Mouse (Mus musculus): Measurements from ENCODE around the gene Il17re. TPM values are rescaled to one million over a fixed set of nuclear protein-coding genes. Genes with fewer than 3 reads are reported as not detected.

The Il17re gene
- total RNA-seq, 2 experiments from 2014 or later, result 0.53 to 0.55 TPM

DNA sequence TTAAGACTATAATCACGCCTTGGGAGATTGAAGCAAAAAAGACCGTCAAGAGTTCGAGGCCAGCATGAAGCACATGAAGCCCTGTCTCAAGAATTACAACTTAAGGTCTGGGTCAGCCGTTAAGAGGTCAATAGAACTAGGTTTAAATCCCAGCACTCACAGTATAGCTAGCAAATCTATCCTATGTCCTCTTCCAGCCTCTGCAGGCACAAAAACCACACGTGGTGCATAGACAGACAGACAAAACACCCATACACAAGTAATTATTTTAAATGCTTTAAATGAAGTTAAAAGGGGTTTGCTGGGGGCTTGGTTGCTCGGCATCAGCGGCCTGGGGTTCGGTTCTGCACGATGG, 16.2 kb upstream of the Il17re start:
- intact Hi-C loops (cut with DNase I), result no loop called here
- DNase-seq (ENCODE audit: low spot score in 2 of 2), result no peak

DNA sequence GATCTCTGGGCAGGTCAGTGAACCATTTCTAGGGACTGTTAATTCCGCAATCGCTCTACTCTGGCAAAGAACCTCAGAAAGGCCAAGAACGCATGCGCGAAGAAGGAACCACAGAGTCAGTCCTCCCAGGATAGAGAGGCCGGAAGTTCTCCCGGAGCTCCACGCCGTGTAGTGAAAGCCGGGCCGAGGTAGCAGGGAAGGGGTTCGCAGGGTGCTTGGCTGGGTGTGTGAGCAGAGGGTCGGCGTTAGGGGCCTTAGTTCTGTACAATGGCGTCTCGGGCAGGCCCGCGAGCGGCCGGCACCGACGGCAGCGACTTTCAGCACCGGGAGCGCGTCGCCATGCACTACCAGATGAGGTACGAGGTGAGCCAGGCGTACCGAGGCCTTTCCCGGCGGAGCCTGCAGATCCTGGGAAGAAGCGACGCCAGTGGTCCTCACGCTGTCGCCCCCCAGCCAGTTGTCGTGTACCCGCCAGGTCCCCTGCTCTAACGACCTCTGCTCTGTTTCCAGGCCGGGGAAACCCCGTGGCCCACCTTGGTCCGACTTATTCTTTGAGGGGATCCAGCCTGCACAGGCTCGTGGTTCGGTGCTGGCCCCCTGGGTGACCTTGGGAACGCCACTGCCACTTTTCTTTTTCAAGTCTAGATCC, 15.7 kb upstream of the Il17re start, which contains the start of gene Jagn1:
Gene Jagn1, plus strand, starts transcription at position 128 of the 649 bp plus-strand sequence.
- intact Hi-C loops (cut with DNase I), result no loop called here

DNA sequence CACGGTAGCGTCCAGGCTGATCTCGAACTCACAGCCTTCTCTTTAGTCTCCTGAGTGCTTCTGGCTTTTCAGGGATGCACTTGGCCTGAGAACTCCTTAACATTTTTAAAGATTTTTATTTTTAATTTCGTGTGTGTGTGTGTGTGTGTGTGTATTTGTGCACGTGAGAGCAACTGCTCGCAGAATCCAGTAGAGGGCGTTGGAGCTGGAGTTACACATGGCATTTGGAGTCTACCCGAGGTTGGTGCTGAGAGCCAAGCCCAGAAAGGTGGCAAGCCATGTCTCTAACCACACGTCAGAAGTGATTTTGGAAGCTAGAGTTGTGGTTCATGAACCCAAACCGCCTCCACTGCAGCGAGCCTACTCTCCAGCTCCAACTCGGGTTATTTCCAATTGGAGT, 15.2 kb upstream of the Il17re start:
- DNase-seq (ENCODE audit: low spot score in 2 of 2), result peak in 1 of 2 experiments; percentile 41
- intact Hi-C loops (cut with DNase I), result no loop called here

More for the DNA sequence above, 15.7 kb upstream of the Il17re start, which contains the start of gene Jagn1:
- peak; percentile 90 to 92 for DNase-seq (ENCODE audit: low spot score in 2 of 2)

DNA sequence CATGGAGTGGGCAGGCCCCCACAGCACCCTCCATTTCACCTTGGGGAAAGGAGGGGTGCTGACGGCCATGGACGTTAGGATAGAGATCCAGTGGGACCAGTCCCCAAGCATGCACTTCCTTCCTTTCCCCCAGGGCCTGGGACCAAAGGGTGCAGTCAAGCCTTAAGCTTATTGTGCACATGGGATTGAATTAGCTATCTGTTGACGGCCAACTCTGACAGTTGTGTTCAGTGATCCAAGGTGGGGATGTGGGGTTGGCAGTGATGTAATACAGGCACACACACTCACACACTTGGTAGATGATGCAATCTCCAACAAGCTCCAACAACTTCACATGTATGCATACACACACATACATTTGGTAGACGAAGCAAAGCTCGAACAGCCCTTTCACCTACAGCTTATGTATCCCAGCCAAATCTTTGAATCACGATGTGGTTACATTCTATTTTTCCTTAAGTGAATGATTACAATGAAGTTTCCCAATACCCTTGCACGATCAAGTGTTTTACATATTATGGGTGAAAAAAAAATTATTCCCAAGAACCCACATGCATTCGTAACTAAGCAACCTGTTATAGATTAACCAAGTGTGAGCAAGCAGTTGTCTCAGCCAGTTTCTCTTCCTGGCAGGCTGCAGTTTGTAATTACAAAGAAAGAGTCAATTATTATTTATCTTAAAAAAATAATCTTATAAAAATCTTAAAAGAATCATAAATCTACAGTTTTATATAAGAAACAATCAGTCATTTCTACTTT, 13.9 kb upstream of the Il17re start:
- DNase-seq (ENCODE audit: low spot score in 2 of 2), result no peak
- intact Hi-C loops (cut with DNase I), result no loop called here

DNA sequence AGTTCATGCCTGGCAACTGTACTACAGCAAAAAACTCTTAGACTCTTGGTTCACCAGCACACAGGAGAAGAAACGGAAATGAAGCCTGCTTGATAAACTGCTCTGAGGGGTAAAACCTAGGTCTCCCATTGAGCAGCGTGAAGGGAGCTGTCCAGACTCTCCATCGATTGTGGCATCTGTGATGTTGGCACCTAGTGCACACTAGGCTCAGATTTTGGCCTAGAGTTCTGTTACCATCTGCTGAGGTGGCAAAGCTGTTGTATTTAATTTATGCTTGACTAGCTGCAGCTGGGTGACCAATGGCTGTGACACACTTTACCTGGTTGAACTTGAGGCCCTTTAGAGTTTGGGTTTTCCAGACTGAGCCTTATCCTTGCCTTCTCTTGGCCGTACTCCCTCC, 10.6 kb upstream of the Il17re start:
- intact Hi-C loops (cut with DNase I), result no loop called here
- no peak for DNase-seq (ENCODE audit: low spot score in 2 of 2)

DNA sequence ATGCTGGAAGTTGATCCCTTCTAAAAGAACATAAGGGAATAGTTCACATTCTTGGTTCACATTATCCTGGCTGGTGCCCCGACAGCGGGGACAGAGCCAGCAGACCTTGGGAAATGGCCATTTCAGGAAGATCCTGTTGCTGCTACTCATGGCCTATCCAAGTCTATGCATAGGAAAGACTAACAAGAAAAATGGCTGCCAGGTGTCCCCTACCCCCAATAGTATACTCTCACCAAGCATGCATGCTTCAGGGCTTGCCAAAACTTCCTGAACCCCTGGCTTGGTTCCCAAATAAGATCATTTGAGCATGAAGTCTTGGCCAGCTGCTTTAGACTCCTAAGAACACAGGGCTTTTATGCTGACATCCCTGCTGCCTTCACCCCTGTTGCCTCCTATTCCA, 6.4 kb upstream of the Il17re start:
- intact Hi-C loops (cut with DNase I), result no loop called here
- no peak for DNase-seq (ENCODE audit: low spot score in 2 of 2)

DNA sequence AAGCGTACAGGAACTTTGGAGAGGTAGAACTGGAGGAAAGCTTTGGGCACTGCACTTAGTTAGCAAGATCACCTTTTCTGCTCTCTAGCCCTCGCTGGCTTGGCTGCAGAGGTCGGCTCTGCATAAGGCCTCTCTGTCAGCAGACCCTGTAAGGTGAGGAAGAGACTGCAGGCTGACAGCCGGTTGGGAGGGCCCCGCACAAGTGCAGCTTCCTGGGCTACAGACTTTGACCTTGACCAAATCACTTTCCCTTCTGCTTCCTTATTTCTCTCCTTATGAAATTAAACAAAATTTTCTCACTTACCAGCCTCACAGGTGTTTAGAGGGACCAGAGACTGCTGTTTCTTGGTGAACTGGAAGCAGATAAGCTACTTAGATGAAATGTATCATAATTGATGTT, 3.3 kb upstream of the Il17re start:
- intact Hi-C loops (cut with DNase I), result no loop called here
- DNase-seq (ENCODE audit: low spot score in 2 of 2), result no peak

DNA sequence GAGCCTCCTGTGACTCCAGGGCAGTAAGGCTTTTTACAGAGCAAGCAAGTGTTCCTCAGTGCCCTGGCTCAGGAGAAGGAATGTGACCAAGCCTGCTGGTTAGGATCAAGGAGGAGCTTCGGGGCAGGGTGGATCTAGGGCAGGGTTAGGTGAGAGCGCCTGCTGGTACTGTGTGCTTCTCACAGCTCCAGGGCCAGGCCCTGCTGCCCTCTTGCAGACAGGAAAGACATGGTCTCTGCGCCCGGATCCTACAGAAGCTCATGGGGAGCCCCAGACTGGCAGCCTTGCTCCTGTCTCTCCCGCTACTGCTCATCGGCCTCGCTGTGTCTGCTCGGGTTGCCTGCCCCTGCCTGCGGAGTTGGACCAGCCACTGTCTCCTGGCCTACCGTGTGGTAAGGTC, 351 bp downstream of the Il17re start:
- intact Hi-C loops (cut with DNase I), result no loop called here
- no peak for DNase-seq (ENCODE audit: low spot score in 2 of 2)

DNA sequence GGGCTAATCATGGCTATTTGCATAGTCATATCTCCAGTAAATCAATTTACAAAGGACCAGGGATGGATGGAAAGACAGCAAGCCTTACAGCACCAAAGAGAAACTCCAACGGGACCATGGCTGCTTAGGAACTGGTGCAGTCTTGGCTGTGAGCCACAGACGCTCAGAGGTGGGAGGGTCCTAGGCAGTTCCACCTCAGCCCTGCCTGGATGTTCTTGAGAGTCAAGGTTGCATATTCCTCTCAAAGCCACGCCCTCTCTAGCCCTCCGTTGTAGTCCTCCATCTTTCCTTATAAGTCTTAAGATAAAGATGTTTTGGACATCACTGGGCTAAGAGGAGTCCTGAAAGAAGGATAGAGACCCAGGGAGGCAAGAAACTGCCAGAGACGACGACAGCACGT, 5.8 kb downstream of the Il17re start:
- intact Hi-C loops (cut with DNase I), result no loop called here
- no peak for DNase-seq (ENCODE audit: low spot score in 2 of 2)

DNA sequence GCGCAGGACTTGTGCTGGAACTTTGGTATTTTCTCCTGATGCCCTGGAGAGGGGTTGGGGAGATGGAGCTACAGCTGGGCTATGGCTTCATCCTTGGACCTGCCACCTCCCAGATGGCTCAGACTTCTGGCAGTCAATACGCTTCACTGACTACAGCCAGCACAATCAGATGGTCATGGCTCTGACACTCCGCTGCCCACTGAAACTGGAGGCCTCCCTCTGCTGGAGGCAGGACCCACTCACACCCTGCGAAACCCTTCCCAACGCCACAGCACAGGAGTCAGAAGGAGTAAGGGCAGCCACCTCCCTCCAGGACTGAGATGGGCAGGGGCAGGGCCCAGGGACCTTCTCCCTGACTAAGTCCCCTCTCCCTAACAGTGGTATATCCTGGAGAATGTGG, 7.3 kb downstream of the Il17re start:
- DNase-seq (ENCODE audit: low spot score in 2 of 2), result no peak
- intact Hi-C loops (cut with DNase I), result no loop called here

DNA sequence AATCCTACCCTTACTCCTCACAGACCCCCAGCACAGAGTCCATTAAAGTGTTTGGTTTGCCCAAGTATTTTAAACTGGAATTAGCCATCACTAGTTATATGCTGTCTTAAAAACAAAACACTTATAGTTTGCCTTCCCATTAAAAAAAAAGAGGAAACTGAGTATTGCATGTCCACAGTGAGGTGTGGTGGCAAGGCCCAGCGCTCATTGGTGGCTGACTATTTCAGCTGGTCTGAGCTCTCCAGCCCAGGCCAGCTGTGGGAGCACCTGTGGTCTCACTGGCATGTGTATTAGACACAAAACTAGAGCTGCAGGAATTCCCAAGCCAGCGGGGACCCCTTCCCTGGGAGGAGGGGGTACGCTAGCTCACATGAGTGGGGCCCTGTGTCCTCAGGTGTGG, 10.2 kb downstream of the Il17re start:
- no peak for DNase-seq (ENCODE audit: low spot score in 2 of 2)
- intact Hi-C loops (cut with DNase I), result no loop called here

DNA sequence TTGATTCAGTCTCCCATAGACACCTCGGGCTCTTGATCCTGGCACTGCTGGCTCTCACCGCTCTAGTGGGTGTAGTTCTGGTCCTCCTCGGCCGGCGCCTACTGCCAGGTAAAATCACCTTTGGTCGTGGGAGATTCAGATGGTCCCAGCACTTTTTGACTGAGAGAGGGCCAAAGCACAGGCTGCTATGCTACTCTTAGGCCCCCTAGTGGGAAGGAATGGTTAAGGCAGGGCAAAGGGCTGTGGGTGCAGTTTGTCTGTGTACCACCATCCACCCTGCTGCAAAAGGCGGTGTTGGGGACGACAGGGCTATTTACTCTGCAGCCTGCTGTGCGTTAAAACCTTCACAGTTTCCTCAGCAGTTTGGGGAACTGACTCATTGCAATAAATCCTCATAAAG, 10.7 kb downstream of the Il17re start:
- DNase-seq (ENCODE audit: low spot score in 2 of 2), result peak; percentile 63 to 76
- intact Hi-C loops (cut with DNase I), result no loop called here

DNA sequence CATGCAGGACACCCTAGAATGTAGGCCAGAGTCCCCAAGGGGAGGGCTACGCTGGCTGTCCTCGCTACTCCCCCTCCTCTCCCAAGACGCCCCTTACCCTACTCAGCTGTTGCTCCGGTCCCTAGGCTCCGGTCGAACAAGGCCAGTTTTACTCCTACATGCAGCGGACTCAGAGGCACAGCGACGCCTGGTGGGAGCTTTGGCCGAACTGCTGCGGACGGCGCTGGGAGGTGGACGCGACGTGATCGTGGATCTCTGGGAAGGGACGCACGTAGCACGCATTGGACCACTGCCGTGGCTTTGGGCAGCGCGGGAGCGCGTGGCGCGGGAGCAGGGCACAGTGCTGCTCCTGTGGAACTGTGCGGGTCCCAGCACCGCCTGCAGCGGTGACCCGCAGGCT, 11.1 kb downstream of the Il17re start:
- intact Hi-C loops (cut with DNase I), result no loop called here
- DNase-seq (ENCODE audit: low spot score in 2 of 2), result peak; percentile 74 to 76

DNA sequence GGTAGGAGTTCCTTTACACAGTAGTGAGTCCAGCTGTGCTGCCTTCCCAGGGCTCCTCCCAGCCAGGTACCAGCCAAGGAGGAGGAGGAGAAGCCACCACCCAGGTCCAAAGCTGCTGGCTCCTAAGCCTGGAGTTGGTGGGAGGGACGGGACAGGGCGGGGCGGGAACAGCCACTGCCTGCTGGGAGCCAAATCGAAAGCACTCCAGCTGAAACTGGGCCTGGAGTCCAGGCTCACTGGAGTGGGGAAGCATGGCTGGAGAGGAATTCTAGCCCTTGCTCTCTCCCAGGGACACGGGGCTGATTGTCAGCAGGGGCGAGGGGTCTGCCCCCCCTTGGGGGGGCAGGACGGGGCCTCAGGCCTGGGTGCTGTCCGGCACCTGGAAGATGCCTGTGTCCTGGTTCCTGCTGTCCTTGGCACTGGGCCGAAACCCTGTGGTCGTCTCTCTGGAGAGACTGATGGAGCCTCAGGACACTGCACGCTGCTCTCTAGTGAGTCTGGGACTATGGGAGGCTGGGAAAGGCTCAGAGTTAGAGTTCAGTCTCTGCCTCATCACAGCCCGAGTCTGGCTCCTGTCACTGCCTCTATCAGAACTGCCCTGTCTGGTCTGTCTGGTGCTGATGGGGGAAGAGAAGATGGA, 13.1 kb downstream of the Il17re start, which contains the start of gene Il17rc:
Gene Il17rc, plus strand, starts transcription at position 131 of the 640 bp plus-strand sequence.
- intact Hi-C loops (cut with DNase I), result no loop called here
- DNase-seq (ENCODE audit: low spot score in 2 of 2), result no peak

DNA sequence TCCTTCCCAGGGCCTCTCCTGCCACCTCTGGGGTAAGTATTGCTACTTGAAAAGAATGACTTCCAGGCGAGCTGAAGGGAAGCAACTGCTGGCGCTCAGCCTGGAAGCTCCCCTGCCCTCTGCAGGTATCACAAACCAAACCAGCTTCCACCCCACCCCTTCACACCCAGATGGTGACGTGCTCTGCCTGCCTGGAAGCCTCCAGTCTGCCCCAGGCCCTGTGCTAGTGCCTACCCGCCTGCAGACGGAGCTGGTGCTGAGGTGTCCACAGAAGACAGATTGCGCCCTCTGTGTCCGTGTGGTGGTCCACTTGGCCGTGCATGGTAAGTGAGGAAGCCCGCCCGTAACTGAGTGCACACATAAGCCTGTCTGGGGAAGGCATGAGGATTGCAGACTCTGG, 13.8 kb downstream of the Il17re start:
- no peak for DNase-seq (ENCODE audit: low spot score in 2 of 2)
- intact Hi-C loops (cut with DNase I), result no loop called here

DNA sequence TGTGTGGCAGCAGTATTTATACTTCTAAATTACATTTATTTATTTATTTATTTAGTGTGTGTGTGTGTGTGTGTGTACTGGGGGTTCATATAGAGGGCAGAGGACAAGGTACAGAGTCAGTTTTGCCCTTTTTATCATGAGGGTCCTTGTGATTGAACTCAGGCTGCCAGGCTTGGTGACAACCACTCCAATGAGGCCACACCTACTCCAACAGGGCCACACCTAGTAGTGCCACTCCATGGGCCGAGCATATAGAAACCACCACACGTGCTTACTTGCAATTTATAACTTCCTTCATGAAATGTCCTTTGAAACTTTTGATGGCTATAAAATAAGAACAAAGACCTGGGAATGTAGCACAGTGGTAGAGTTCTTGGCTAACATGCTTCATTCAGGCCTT, 15.0 kb downstream of the Il17re start:
- no peak for DNase-seq (ENCODE audit: low spot score in 2 of 2)
- intact Hi-C loops (cut with DNase I), result no loop called here

DNA sequence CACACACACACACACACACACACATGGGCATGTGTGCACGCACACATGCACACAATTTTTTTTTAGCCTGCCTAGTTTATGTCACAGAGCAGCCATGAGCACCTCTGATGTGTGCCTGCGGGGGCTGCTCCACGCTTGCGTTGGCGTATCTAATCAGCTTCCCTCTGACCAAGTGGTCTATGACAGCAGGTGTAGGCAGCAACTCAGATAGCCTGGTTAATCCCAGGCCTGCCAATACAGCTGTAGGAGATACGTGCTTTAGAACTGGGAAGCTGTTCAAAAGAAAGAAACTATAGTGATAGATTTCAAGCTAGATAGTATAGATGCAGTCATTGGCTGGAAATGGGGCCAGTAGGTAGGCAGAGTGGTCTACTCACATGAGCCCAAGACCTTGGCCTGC, 15.4 kb downstream of the Il17re start:
- DNase-seq (ENCODE audit: low spot score in 2 of 2), result no peak
- intact Hi-C loops (cut with DNase I), result no loop called here

DNA sequence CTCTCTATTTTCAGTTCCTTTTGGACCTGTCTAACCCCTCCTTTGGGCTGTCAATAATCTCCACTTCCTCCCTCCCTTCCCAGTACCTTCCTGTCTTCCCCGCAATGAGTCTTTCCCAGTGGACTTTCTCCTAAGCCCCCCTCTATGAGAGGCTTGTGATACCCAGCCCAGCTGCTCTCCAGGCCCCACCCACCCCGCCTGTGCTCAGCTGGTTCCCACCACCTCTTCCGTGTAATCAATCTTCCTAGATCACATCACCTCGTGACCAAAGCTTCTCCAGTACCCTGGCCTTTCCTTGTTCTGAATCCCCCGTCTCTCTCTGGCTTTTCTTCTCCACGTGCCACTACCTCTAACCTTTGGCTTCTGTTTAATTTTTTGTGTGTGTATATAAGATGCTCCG, 19.1 kb downstream of the Il17re start:
- intact Hi-C loops (cut with DNase I), result no loop called here
- no peak for DNase-seq (ENCODE audit: low spot score in 2 of 2)

DNA sequence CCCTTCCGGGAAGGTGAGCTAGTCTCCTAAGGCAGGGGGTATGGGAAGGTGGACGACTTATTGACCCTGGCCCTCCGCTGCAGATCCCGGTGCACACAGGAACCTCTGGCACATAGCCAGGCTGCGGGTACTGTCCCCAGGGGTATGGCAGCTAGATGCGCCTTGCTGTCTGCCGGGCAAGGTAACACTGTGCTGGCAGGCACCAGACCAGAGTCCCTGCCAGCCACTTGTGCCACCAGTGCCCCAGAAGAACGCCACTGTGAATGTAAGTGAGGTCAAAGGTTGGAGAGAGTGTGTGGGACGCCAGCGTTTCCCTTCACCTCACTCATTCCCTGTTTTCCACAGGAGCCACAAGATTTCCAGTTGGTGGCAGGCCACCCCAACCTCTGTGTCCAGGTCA, 20.6 kb downstream of the Il17re start:
- intact Hi-C loops (cut with DNase I), result no loop called here
- no peak for DNase-seq (ENCODE audit: low spot score in 2 of 2)

DNA sequence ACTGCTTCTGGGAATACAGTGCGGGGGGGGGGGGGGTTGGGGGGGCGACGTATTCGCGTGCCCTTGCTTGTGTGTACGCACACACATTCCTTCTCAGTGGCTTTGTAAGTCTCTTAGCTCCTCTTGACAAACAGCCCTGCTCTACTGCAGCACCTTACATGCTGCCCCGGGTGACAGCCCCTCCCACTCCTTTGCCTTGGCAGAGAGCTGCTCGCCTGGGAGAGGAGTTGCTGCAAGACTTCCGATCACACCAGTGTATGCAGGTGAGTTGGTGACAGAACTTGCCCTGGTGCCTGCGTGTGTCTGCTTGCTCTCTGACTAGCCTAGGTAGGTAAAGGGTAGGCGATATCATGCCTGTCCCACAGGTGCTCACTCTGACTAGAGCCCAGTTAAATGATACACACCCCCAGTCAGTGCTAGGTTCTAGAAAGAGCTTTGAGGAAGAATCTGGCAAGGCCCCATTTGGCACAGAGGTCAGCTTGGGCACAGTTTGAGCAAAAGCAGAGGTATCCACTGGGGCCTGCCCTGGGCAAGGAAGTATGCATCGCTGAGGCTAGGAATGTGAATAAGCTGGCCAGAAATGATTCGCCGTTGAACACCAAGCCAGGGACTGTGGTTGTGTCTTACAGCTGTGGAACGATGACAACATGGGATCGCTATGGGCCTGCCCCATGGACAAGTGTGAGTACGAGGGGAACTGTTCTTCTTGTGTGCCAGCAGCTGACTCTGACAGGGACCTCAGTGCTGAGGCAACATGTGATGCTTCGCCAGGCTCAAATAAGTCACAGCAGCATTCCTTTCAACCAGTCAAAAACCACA, 22.5 kb downstream of the Il17re start:
- no peak for DNase-seq (ENCODE audit: low spot score in 2 of 2)
- intact Hi-C loops (cut with DNase I), result no loop called here

Measured in left cerebral cortex, postnatal 14 days (tissue).